Mouse (Mus musculus) CH12.LX (cell line): ENCODE measurements around the gene Ppp6r3. TPM values are rescaled to one million over a fixed set of nuclear protein-coding genes. Genes with fewer than 3 reads are reported as not detected.

Experiments
- DNase-seq: peaks from one replicate; pipeline ENCODE4 v3.0.0-alpha.2; 2013; ENCODE audit errors: extremely low read depth
- H3K27ac ChIP-seq: 2 replicates; pipeline ENCODE4 v1.5.1; 2012; ENCODE audit warnings: low read depth, mild to moderate bottlenecking, control low read depth, moderate library complexity; ENCODE audit not compliant: insufficient read depth
- H3K27me3 ChIP-seq: replicated peaks from 2 replicates; pipeline ENCODE3; 2012; ENCODE audit warnings: inconsistent platforms
- H3K36me3 ChIP-seq, 2 experiments: replicated peaks in 1 of 2; 2 replicates each; pipeline versions ENCODE3 to v1.6.1; 2012; ENCODE audit warnings: inconsistent platforms in 1 of 2, low read length in 1 of 2, mild to moderate bottlenecking in 1 of 2, mixed read lengths in 1 of 2, moderate library complexity in 1 of 2; ENCODE audit not compliant: control insufficient read depth in 1 of 2, insufficient read depth in 1 of 2
- H3K4me1 ChIP-seq, 2 experiments: 2 replicates each; pipeline ENCODE4 v1.6.1; 2012; ENCODE audit warnings: inconsistent platforms in 1 of 2, moderate library complexity in 1 of 2; ENCODE audit not compliant: insufficient read depth in 2 of 2, control insufficient read depth in 1 of 2
- H3K4me2 ChIP-seq: 2 replicates; pipeline ENCODE4 v1.6.1; 2012; ENCODE audit warnings: low read depth, mild to moderate bottlenecking, control low read depth; ENCODE audit not compliant: poor library complexity, insufficient read depth, severe bottlenecking
- H3K4me3 ChIP-seq, 3 experiments: fragments of 150-350 bp in 1 of 3; sonication (generic) in 1 of 3; replicated peaks in 1 of 3; 2 replicates each; pipeline versions ENCODE3 to v1.5.1; 2011 to 2012; ENCODE audit warnings: low read depth in 2 of 3, low read length in 2 of 3, mild to moderate bottlenecking in 2 of 3, moderate library complexity in 2 of 3, control low read depth in 1 of 3, improper control_type of control experiment in 1 of 3, inconsistent platforms in 1 of 3, mixed read lengths in 1 of 3; ENCODE audit not compliant: poor library complexity in 1 of 3
- H3K79me2 ChIP-seq: replicated peaks from 2 replicates; pipeline ENCODE4 v1.6.1; 2012; ENCODE audit warnings: mild to moderate bottlenecking, moderate library complexity; ENCODE audit not compliant: control insufficient read depth, poor library complexity, insufficient read depth, severe bottlenecking; ENCODE audit errors: extremely low read depth
- H3K9ac ChIP-seq: 2 replicates; pipeline ENCODE4 v1.6.1; 2012; ENCODE audit warnings: low read depth, mild to moderate bottlenecking, control low read depth, moderate library complexity; ENCODE audit not compliant: insufficient read depth
- H3K9me3 ChIP-seq: replicated peaks from 2 replicates; pipeline ENCODE3; 2012; ENCODE audit warnings: low read length, inconsistent platforms, mixed read lengths
- BHLHE40 ChIP-seq: IDR thresholded peaks from 2 replicates; pipeline ENCODE4 v1.6.1; 2011; ENCODE audit warnings: mild to moderate bottlenecking, low read depth, low read length, improper control_type of control experiment
- CHD1 ChIP-seq: IDR thresholded peaks from 2 replicates; pipeline ENCODE4 v1.6.1; 2012; ENCODE audit warnings: low read depth, low read length, improper control_type of control experiment, inconsistent platforms
- CHD2 ChIP-seq: IDR thresholded peaks from 2 replicates; pipeline ENCODE4 v1.6.1; 2011; ENCODE audit warnings: low read length, improper control_type of control experiment
- E2F4 ChIP-seq: IDR thresholded peaks from 2 replicates; pipeline ENCODE4 v1.6.1; 2011; ENCODE audit warnings: low read depth, low read length, improper control_type of control experiment; ENCODE audit not compliant: insufficient replicate concordance
- ELF1 ChIP-seq: IDR thresholded peaks from 2 replicates; pipeline ENCODE4 v1.6.1; 2014; ENCODE audit warnings: low read depth, mild to moderate bottlenecking, inconsistent platforms, low read length, improper control_type of control experiment
- EP300 ChIP-seq: IDR thresholded peaks from 2 replicates; pipeline ENCODE4 v1.6.1; 2011; ENCODE audit warnings: low read length, improper control_type of control experiment
- GABPA ChIP-seq: IDR thresholded peaks from 2 replicates; pipeline ENCODE4 v1.6.1; 2012; ENCODE audit warnings: low read depth, low read length, improper control_type of control experiment, inconsistent platforms; ENCODE audit not compliant: insufficient replicate concordance
- HCFC1 ChIP-seq: IDR thresholded peaks from 2 replicates; pipeline ENCODE4 v1.6.1; 2012; ENCODE audit warnings: low read depth, mild to moderate bottlenecking, inconsistent platforms, low read length, improper control_type of control experiment
- IRF4 ChIP-seq: IDR thresholded peaks from 2 replicates; pipeline ENCODE4 v1.6.1; 2014; ENCODE audit warnings: low read depth, mild to moderate bottlenecking, inconsistent platforms, low read length, improper control_type of control experiment
- JUN ChIP-seq: IDR thresholded peaks from 2 replicates; pipeline ENCODE4 v1.6.1; 2011; ENCODE audit warnings: low read depth, mild to moderate bottlenecking, low read length, improper control_type of control experiment, moderate library complexity; ENCODE audit not compliant: insufficient read depth
- KAT2A ChIP-seq: IDR thresholded peaks from 2 replicates; pipeline ENCODE4 v1.6.1; 2012; ENCODE audit warnings: low read length, improper control_type of control experiment, inconsistent platforms; ENCODE audit not compliant: insufficient replicate concordance
- MAFK ChIP-seq: IDR thresholded peaks from 2 replicates; pipeline ENCODE4 v1.6.1; 2011; ENCODE audit warnings: low read length, improper control_type of control experiment; ENCODE audit not compliant: insufficient replicate concordance
- MXI1 ChIP-seq: IDR thresholded peaks from 2 replicates; pipeline ENCODE4 v1.6.1; 2011; ENCODE audit warnings: mild to moderate bottlenecking, low read depth, low read length, improper control_type of control experiment
- MYC ChIP-seq: IDR thresholded peaks from 2 replicates; pipeline ENCODE4 v1.6.1; 2011; ENCODE audit warnings: low read depth, mild to moderate bottlenecking, improper control_type of control experiment, low read length
- NELFE ChIP-seq: IDR thresholded peaks from 2 replicates; pipeline ENCODE4 v1.6.1; 2011; ENCODE audit warnings: low read depth, low read length, improper control_type of control experiment
- NRF1 ChIP-seq: IDR thresholded peaks from 2 replicates; pipeline ENCODE4 v1.6.1; 2014; ENCODE audit warnings: low read depth, mild to moderate bottlenecking, inconsistent platforms, low read length, improper control_type of control experiment, moderate library complexity
- PAX5 ChIP-seq: IDR thresholded peaks from 2 replicates; pipeline ENCODE4 v1.6.1; 2012; ENCODE audit warnings: low read length, inconsistent platforms, mixed read lengths
- SIN3A ChIP-seq: IDR thresholded peaks from 2 replicates; pipeline ENCODE4 v1.6.1; 2012; ENCODE audit warnings: low read length, improper control_type of control experiment, inconsistent platforms
- TCF12 ChIP-seq: IDR thresholded peaks from 2 replicates; pipeline ENCODE4 v1.6.1; 2014; ENCODE audit warnings: low read depth, mild to moderate bottlenecking, inconsistent platforms, low read length, improper control_type of control experiment
- UBTF ChIP-seq: IDR thresholded peaks from 2 replicates; pipeline ENCODE4 v1.6.1; 2012; ENCODE audit warnings: low read depth, mild to moderate bottlenecking, inconsistent platforms, low read length, improper control_type of control experiment, moderate library complexity
- ZMIZ1 ChIP-seq: IDR thresholded peaks from 2 replicates; pipeline ENCODE4 v1.6.1; 2012; ENCODE audit warnings: low read depth, mild to moderate bottlenecking, inconsistent platforms, low read length, improper control_type of control experiment
- ZNF384 ChIP-seq: IDR thresholded peaks from 2 replicates; pipeline ENCODE4 v1.6.1; 2012; ENCODE audit warnings: low read depth, low read length, improper control_type of control experiment, inconsistent platforms
- dilution Hi-C: fragments of 300-500 bp; cut with MboI; formaldehyde crosslinking; loops from 2 replicates; pipeline ENCODE4 v1.14.3; 2020; ENCODE audit warnings: low sequenced_read_pairs; ENCODE audit not compliant: extremely low pct_unique_long_range_greater_than_20kb, extremely low pct_ligation_motif_present
- in situ Hi-C: fragments of 300-500 bp; cut with MboI; formaldehyde crosslinking; loops from 3 replicates; pipeline ENCODE4 v1.14.3; 2019; ENCODE audit warnings: low sequenced_read_pairs, low pct_ligation_motif_present, low pct_unique_long_range_greater_than_20kb, mixed read lengths
- polyA plus RNA-seq: library from polyadenylated mRNA; unstranded; fragments of >175 nt; gene quantifications from 2 replicates; pipeline ENCODE4 v1.2.1, GENCODE M21; 2012; ENCODE audit warnings: low read depth; ENCODE audit not compliant: insufficient read length
- total RNA-seq, 2 experiments: library from RNA; depleted of rRNA; stranded (reverse); fragments of 300-350 nt in 1 of 2; fragments of >200 nt in 1 of 2; gene quantifications; 2 replicates each; pipeline ENCODE4 v1.2.3; 2012 to 2014

Gene Ppp6r3
- total and polyA plus RNA-seq, 3 experiments = 68.5 to 94.6 (median 72.3) TPM

DNA sequence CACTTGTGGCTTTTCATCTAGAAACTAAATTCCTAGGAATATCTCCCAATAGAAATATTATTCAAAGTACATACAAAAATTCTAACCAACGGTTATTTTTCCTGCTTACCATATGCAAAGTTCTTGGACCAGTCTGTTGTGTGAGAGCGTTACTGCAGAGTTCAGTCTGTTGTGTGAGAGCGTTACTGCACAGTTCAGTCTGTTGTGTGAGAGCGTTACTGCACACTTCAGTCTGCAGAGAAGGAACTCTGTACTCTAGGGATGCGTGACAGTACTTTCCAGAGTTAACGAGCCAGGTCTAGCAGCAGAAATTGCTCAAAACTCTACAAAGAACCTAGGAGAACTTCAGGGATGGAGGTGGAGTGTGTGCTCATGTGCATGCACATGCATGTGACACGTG, 108.0 kb downstream of the Ppp6r3 start:
- Histone ChIP-seq H3K4me1 (no peaks in the 10 kb centered on the region), H3K79me2 (no peaks in the 10 kb centered on the region), H3K27ac (no peak overlapping the region), H3K27me3 (no peaks in the 10 kb centered on the region), H3K4me2 (no peak overlapping the region), H3K36me3 (peaks cover 81 to 100% of the 10 kb centered on the region in 2 experiments), H3K9me3 (peaks cover 4% of the 10 kb centered on the region), H3K9ac (no peak overlapping the region), H3K4me3 (no peak overlapping the region)
- dilution Hi-C loops (no loop called here), in situ Hi-C loops (no loop called here)
- TF ChIP-seq GABPA (no peak), PAX5 (no peak), SIN3A (no peak), MYC (no peak), E2F4 (no peak), MAFK (no peak), BHLHE40 (no peak), IRF4 (no peak), HCFC1 (no peak), TCF12 (no peak), ZNF384 (no peak)
- DNase-seq = no peak

DNA sequence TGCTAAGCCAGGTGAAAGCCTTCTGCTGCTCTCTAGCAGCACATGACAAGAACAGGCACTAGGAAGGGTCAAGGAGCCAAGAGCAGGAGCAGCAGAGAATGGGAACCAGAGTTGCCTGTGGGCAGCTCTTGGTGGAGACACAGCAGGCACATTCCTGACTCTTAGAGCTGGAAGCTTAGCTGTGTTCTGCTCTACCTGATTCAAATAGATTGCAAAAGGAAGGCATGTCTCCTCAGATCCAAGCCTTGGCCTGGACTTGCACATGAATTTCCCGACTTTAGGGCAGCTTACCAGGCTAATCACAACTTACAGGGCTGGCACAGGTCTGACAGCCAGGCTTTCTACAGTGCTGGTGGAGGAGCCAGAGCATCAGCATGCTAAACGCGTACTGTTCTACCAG, 115.6 kb downstream of the Ppp6r3 start:
- no peaks in the 10 kb centered on the region for H3K27me3 ChIP-seq
- DNase-seq = no peak
- H3K9me3 ChIP-seq = no peaks in the 10 kb centered on the region
- no peaks in the 10 kb centered on the region for H3K79me2 ChIP-seq
- H3K27ac ChIP-seq = peak overlapping the region; percentile 47; the same call in 1 of the 2 replicates
- no peak overlapping the region for H3K4me2 ChIP-seq
- no peak overlapping the region for H3K4me3 ChIP-seq
- no peak overlapping the region for H3K9ac ChIP-seq
- H3K36me3 ChIP-seq = peaks cover 84 to 99% of the 10 kb centered on the region in 2 experiments
- dilution Hi-C loops = no loop called here
- in situ Hi-C loops = no loop called here
- TF ChIP-seq UBTF = no peak
- TF ChIP-seq NRF1 = no peak
- no peak for TF ChIP-seq ELF1
- no peak for TF ChIP-seq CHD2
- TF ChIP-seq KAT2A = no peak
- no peak for TF ChIP-seq ZMIZ1
- TF ChIP-seq CHD1 = no peak
- no peak for TF ChIP-seq JUN
- TF ChIP-seq SIN3A = no peak
- no peak for TF ChIP-seq MXI1
- no peak for TF ChIP-seq TCF12
- no peak for TF ChIP-seq EP300
- no peak for TF ChIP-seq PAX5
- no peak for TF ChIP-seq GABPA
- TF ChIP-seq BHLHE40 = no peak
- TF ChIP-seq NELFE = no peak
- peaks cover 15 to 35% of the 10 kb centered on the region in 2 experiments for H3K4me1 ChIP-seq
